Mouse (Mus musculus) neural tube, embryonic 11.5 days (tissue): Measurements from ENCODE around the gene Prss27. TPM values are rescaled to one million over a fixed set of nuclear protein-coding genes. Genes with fewer than 3 reads are reported as not detected.

Source experiments
- ATAC-seq: fragments of 200-750 bp; cut with Nextera tagmentation; 2 replicates; pipeline ENCODE4 v1.8.0; 2017; ENCODE audit warnings: moderate number of reproducible peaks, mild to moderate bottlenecking, moderate TSS enrichment, moderate library complexity; ENCODE audit not compliant: insufficient read depth, low FRiP score, low TSS enrichment
- DNase-seq: peaks from one replicate; pipeline ENCODE4 v3.0.0-alpha.2; 2015; ENCODE audit warnings: low spot score
- H3K27ac ChIP-seq: fragments of 300-500 bp; sonication (generic); 2 replicates; pipeline ENCODE4 v1.5.1; 2014; ENCODE audit warnings: low read depth, mild to moderate bottlenecking, low read length
- H3K27me3 ChIP-seq: fragments of 300-500 bp; sonication (generic); 2 replicates; pipeline ENCODE4 v1.6.1; 2014; ENCODE audit warnings: mild to moderate bottlenecking, low read length, mixed read lengths; ENCODE audit not compliant: control insufficient read depth, insufficient read depth
- H3K36me3 ChIP-seq: fragments of 300-500 bp; sonication (generic); 2 replicates; pipeline ENCODE4 v1.6.1; 2014; ENCODE audit warnings: mild to moderate bottlenecking, low read length, moderate library complexity, mixed read lengths; ENCODE audit not compliant: control insufficient read depth, insufficient read depth
- H3K4me1 ChIP-seq: fragments of 300-500 bp; sonication (generic); 2 replicates; pipeline ENCODE4 v1.6.1; 2014; ENCODE audit warnings: low read length, mixed read lengths; ENCODE audit not compliant: control insufficient read depth, insufficient read depth
- H3K4me2 ChIP-seq: fragments of 300-500 bp; sonication (generic); 2 replicates; pipeline ENCODE4 v1.6.1; 2014; ENCODE audit warnings: low read depth, mild to moderate bottlenecking, moderate library complexity
- H3K4me3 ChIP-seq: fragments of 300-500 bp; sonication (generic); 2 replicates; pipeline ENCODE4 v1.5.1; 2014; ENCODE audit warnings: low read depth, low read length
- H3K9ac ChIP-seq: fragments of 300-500 bp; sonication (generic); 2 replicates; pipeline ENCODE4 v1.6.1; 2014; ENCODE audit warnings: mild to moderate bottlenecking, low read length
- H3K9me3 ChIP-seq: fragments of 300-500 bp; sonication (generic); 2 replicates; pipeline ENCODE4 v1.6.1; 2016; ENCODE audit warnings: low read length; ENCODE audit not compliant: control insufficient read depth
- WGBS: fragments of 180-500 bp; shearing (Covaris S2); extraction: QIAGEN DNeasy Blood & Tissue Kit; methylation state at CpG from one replicate; pipeline ENCODE4 v1.1.7; 2014; 5-methylcytosine and 5-hydroxymethylcytosine counted together
- polyA plus RNA-seq: library from polyadenylated mRNA; unstranded; fragments of >200 nt; fragmentation: Nextera tagmentation; extraction: Ambion mirVana; gene quantifications from 2 replicates; pipeline ENCODE4 v1.2.1, GENCODE M21; 2014

The Prss27 gene
- polyA plus RNA-seq, 1 experiment from 2014 or later: 0.37 TPM

GRCm38 (mm10) chr17:24000404-24000803 lies 37.5 kb upstream of the Prss27 start:
- peak; percentile 2 for DNase-seq
- Histone ChIP-seq H3K4me3 (no peak overlapping the region), H3K9ac (no peak overlapping the region), H3K27me3 (no peaks in the 10 kb centered on the region), H3K9me3 (no peaks in the 10 kb centered on the region), H3K4me1 (no peaks in the 10 kb centered on the region), H3K27ac (no peak overlapping the region), H3K4me2 (no peak overlapping the region), H3K36me3 (no peaks in the 10 kb centered on the region)
- WGBS: 60% methylated on average over 5 of the region's 5 CpGs
- no peak for ATAC-seq

GRCm38 (mm10) chr17:24004071-24004665 lies 33.8 kb upstream of the Prss27 start:
- Histone ChIP-seq H3K4me2 (no peak overlapping the region), H3K9me3 (no peaks in the 10 kb centered on the region), H3K27ac (no peak overlapping the region), H3K4me3 (no peak overlapping the region), H3K4me1 (no peaks in the 10 kb centered on the region), H3K27me3 (no peaks in the 10 kb centered on the region), H3K36me3 (no peaks in the 10 kb centered on the region), H3K9ac (no peak overlapping the region)
- no peak for ATAC-seq
- DNase-seq: no peak
- 93% methylated on average over 14 of the region's 14 CpGs for WGBS

- H3K9ac ChIP-seq: no peak overlapping the region
- H3K4me1 ChIP-seq: no peaks in the 10 kb centered on the region
- WGBS: 98% methylated on average over 3 of the region's 3 CpGs
- H3K9me3 ChIP-seq: no peaks in the 10 kb centered on the region
- ATAC-seq (no peak), DNase-seq (no peak)
- H3K27me3 ChIP-seq: no peaks in the 10 kb centered on the region
- H3K36me3 ChIP-seq: no peaks in the 10 kb centered on the region
- no peak overlapping the region for H3K4me3 ChIP-seq
- no peak overlapping the region for H3K4me2 ChIP-seq
- no peak overlapping the region for H3K27ac ChIP-seq
Measured at GRCm38 (mm10) chr17:24005049-24005448, 32.9 kb upstream of the Prss27 start.

GRCm38 (mm10) chr17:24006930-24007329 lies 31.0 kb upstream of the Prss27 start:
- Histone ChIP-seq H3K27me3 (no peaks in the 10 kb centered on the region), H3K9me3 (no peaks in the 10 kb centered on the region), H3K36me3 (no peaks in the 10 kb centered on the region), H3K4me1 (no peaks in the 10 kb centered on the region), H3K4me3 (no peak overlapping the region), H3K4me2 (no peak overlapping the region), H3K27ac (no peak overlapping the region), H3K9ac (no peak overlapping the region)
- DNase-seq (no peak), ATAC-seq (no peak)
- WGBS: 45% methylated on average over 2 of the region's 2 CpGs

GRCm38 (mm10) chr17:24007391-24007790 lies 30.6 kb upstream of the Prss27 start:
- Histone ChIP-seq H3K4me2 (no peak overlapping the region), H3K27ac (no peak overlapping the region), H3K9ac (no peak overlapping the region), H3K27me3 (no peaks in the 10 kb centered on the region), H3K9me3 (no peaks in the 10 kb centered on the region), H3K36me3 (no peaks in the 10 kb centered on the region), H3K4me1 (no peaks in the 10 kb centered on the region), H3K4me3 (no peak overlapping the region)
- DNase-seq: no peak
- 96% methylated on average over 1 of the region's 1 CpGs for WGBS
- no peak for ATAC-seq

- Histone ChIP-seq H3K36me3 (no peaks in the 10 kb centered on the region), H3K9me3 (no peaks in the 10 kb centered on the region), H3K27me3 (no peaks in the 10 kb centered on the region), H3K27ac (no peak overlapping the region), H3K4me2 (no peak overlapping the region), H3K9ac (no peak overlapping the region), H3K4me1 (no peaks in the 10 kb centered on the region), H3K4me3 (no peak overlapping the region)
- DNase-seq: no peak
- whole genome bisulfite sequencing: 77% methylated on average over 4 of the region's 4 CpGs
- no peak for ATAC-seq
Measured at GRCm38 (mm10) chr17:24008105-24008504, 29.8 kb upstream of the Prss27 start.

GRCm38 (mm10) chr17:24009617-24010016 lies 28.3 kb upstream of the Prss27 start:
- Histone ChIP-seq H3K27me3 (no peaks in the 10 kb centered on the region), H3K4me3 (no peak overlapping the region), H3K9me3 (no peaks in the 10 kb centered on the region), H3K9ac (no peak overlapping the region), H3K4me1 (no peaks in the 10 kb centered on the region), H3K4me2 (no peak overlapping the region), H3K27ac (no peak overlapping the region), H3K36me3 (no peaks in the 10 kb centered on the region)
- WGBS: 35% methylated on average over 5 of the region's 5 CpGs
- ATAC-seq: no peak
- no peak for DNase-seq

GRCm38 (mm10) chr17:24012921-24013320 lies 25.0 kb upstream of the Prss27 start:
- H3K27me3 ChIP-seq: no peaks in the 10 kb centered on the region
- no peak for ATAC-seq
- no peaks in the 10 kb centered on the region for H3K36me3 ChIP-seq
- H3K9me3 ChIP-seq: no peaks in the 10 kb centered on the region
- no peaks in the 10 kb centered on the region for H3K4me1 ChIP-seq
- no peak overlapping the region for H3K9ac ChIP-seq
- no peak overlapping the region for H3K4me2 ChIP-seq
- H3K4me3 ChIP-seq: no peak overlapping the region
- DNase-seq: no peak
- no peak overlapping the region for H3K27ac ChIP-seq
- 82% methylated on average over 2 of the region's 2 CpGs for WGBS

- H3K4me2 ChIP-seq: no peak overlapping the region
- WGBS: 88% methylated on average over 5 of the region's 5 CpGs
- H3K27me3 ChIP-seq: no peaks in the 10 kb centered on the region
- H3K4me1 ChIP-seq: no peaks in the 10 kb centered on the region
- no peak for ATAC-seq
- no peak overlapping the region for H3K9ac ChIP-seq
- no peak overlapping the region for H3K27ac ChIP-seq
- no peaks in the 10 kb centered on the region for H3K9me3 ChIP-seq
- H3K4me3 ChIP-seq: no peak overlapping the region
- H3K36me3 ChIP-seq: no peaks in the 10 kb centered on the region
- DNase-seq: no peak
Measured at GRCm38 (mm10) chr17:24014433-24014965, 23.4 kb upstream of the Prss27 start.
